Mouse (Mus musculus) stomach, embryonic 16.5 days (tissue): ENCODE data around the gene Phactr2. TPM values are rescaled to one million over a fixed set of nuclear protein-coding genes. Genes with fewer than 3 reads are reported as not detected.

ENCODE experiments used
- polyA plus RNA-seq: library from polyadenylated mRNA; unstranded; fragments of >200 nt; fragmentation: Nextera tagmentation; extraction: Ambion mirVana; gene quantifications from 2 replicates; pipeline ENCODE4 v1.2.1, GENCODE M21; 2015

Gene Phactr2
- polyA plus RNA-seq, 1 experiment from 2014 or later = 26.4 TPM

Other genes with a start within 250 kb of the Phactr2 start
- gene Fuca2, start 25.1 kb upstream of the Phactr2 start, polyA plus RNA-seq = 101 and 105 TPM in 2 replicates
- gene Adat2, start 78.5 kb upstream of the Phactr2 start, polyA plus RNA-seq = 3.8 and 4.0 TPM in 2 replicates
- gene Pex3, start 78.7 kb upstream of the Phactr2 start, polyA plus RNA-seq = 24.0 and 26.7 TPM in 2 replicates